16 mouse cellular contexts compared by ENCODE assay signal in genomic region chr15:78588900-78589299, GRCm38 (mm10). TPM values are rescaled to one million over a fixed set of nuclear protein-coding genes. Genes with fewer than 3 reads are reported as not detected.
DNase-seq lines count a peak whose midpoint lies in the region; ATAC-seq lines count a peak whose summit lies in the region.
"Had no signal": no experiment of that assay in that cellular context is flagged by ENCODE, and none has a peak within 500 bp of the region (broad histone marks: within the 10 kb centered on the region; RNA-seq: fewer than 3 reads in every experiment).

No protein-coding gene starts in this region.

- 69% methylated on average over 4 of the region's 4 CpGs for WGBS in kidney, embryonic 14.5 days
- WGBS in hindbrain, embryonic 11.5 days: 90% methylated on average over 4 of the region's 4 CpGs
- 86% methylated on average over 4 of the region's 4 CpGs for WGBS in hindbrain, embryonic 13.5 days

- H3K4me2 ChIP-seq in kidney, embryonic 14.5 days (replicated peaks; ENCODE audit: low read depth, low read length): no peak overlapping the region
- H3K4me2 ChIP-seq in hindbrain, embryonic 11.5 days (replicated peaks; ENCODE audit: low read depth, low read length): no peak overlapping the region
- no peak overlapping the region for H3K4me2 ChIP-seq in hindbrain, embryonic 13.5 days
- H3K4me2 ChIP-seq: hindbrain, embryonic 12.5 days; kidney, embryonic 15.5 days; midbrain, embryonic 13.5 days had no signal

- H3K9ac ChIP-seq in kidney, embryonic 14.5 days (ENCODE audit: low read depth, low read length): no peak overlapping the region
- H3K9ac ChIP-seq in hindbrain, embryonic 11.5 days (ENCODE audit: low read depth, low read length): no peak overlapping the region
- no peak overlapping the region for H3K9ac ChIP-seq in hindbrain, embryonic 13.5 days
- H3K9ac ChIP-seq: forebrain, postnatal 0 days; hindbrain, embryonic 12.5 days; kidney, embryonic 15.5 days; midbrain, embryonic 13.5 days had no signal

- 0 out of 2 replicates have a peak, but pooled peaks cover 3% of the 10 kb centered on the region for H3K4me1 ChIP-seq in kidney, embryonic 14.5 days (ENCODE audit: control insufficient read depth, insufficient read depth, low read length)
- H3K4me1 ChIP-seq in hindbrain, embryonic 11.5 days (replicated peaks; ENCODE audit: control insufficient read depth, insufficient read depth, low read length): no peaks in the 10 kb centered on the region
- H3K4me1 ChIP-seq in hindbrain, embryonic 13.5 days (replicated peaks): peaks cover 5% of the 10 kb centered on the region
- H3K4me1 ChIP-seq: midbrain, embryonic 13.5 days had no signal

- H3K27ac ChIP-seq in kidney, embryonic 14.5 days (ENCODE audit: low read depth, low read length): no peak overlapping the region
- no peak overlapping the region for H3K27ac ChIP-seq in hindbrain, embryonic 11.5 days (ENCODE audit: low read depth, low read length)
- no peak overlapping the region for H3K27ac ChIP-seq in hindbrain, embryonic 13.5 days
- H3K27ac ChIP-seq: hindbrain, embryonic 12.5 days; kidney, embryonic 15.5 days; midbrain, embryonic 13.5 days had no signal

- peak; percentile 27 for DNase-seq in kidney, adult 9 months
- DNase-seq in B cell, adult 2 months: peak; percentile 77 to 81
- DNase-seq in induced T-regulatory cell, adult 2 months (ENCODE audit: low read depth): peak; percentile 75
- DNase-seq in hindbrain, embryonic 11.5 days (ENCODE audit: low spot score): no peak
- DNase-seq: cerebellum, postnatal 36 days; forebrain, postnatal 0 days; right cerebral cortex, postnatal 25 days had no signal

- ATAC-seq in kidney, embryonic 14.5 days (ENCODE audit: low FRiP score, low TSS enrichment): no peak
- ATAC-seq in monocyte, adult 5-6 weeks (replicated peaks; ENCODE audit: insufficient number of reproducible peaks, low FRiP score, low TSS enrichment, poor library complexity, severe bottlenecking): peak; percentile 86
- no peak for ATAC-seq in cerebellum, adult (ENCODE audit: insufficient number of reproducible peaks, low FRiP score, low TSS enrichment)
- ATAC-seq in hindbrain, embryonic 11.5 days (ENCODE audit: low FRiP score): no peak
- ATAC-seq in hindbrain, embryonic 13.5 days (ENCODE audit: low FRiP score): no peak
- ATAC-seq: forebrain, postnatal 0 days; midbrain, embryonic 13.5 days had no signal

- no peaks in the 10 kb centered on the region for H3K36me3 ChIP-seq in kidney, embryonic 14.5 days (ENCODE audit: control insufficient read depth, insufficient read depth, low read length)
- H3K36me3 ChIP-seq in hindbrain, embryonic 11.5 days (ENCODE audit: control insufficient read depth, insufficient read depth, low read length): no peaks in the 10 kb centered on the region
- H3K36me3 ChIP-seq in hindbrain, embryonic 13.5 days: no peaks in the 10 kb centered on the region
- H3K36me3 ChIP-seq: hindbrain, embryonic 12.5 days; kidney, embryonic 15.5 days; midbrain, embryonic 13.5 days had no signal

- no peaks in the 10 kb centered on the region for H3K27me3 ChIP-seq in kidney, embryonic 14.5 days (ENCODE audit: control insufficient read depth, insufficient read depth, low read length)
- no peaks in the 10 kb centered on the region for H3K27me3 ChIP-seq in hindbrain, embryonic 11.5 days (ENCODE audit: control insufficient read depth, insufficient read depth, low read length)
- H3K27me3 ChIP-seq in hindbrain, embryonic 13.5 days: 0 out of 2 replicates have a peak, but pooled peaks cover 5% of the 10 kb centered on the region
- H3K27me3 ChIP-seq: hindbrain, embryonic 12.5 days; kidney, embryonic 15.5 days; midbrain, embryonic 13.5 days had no signal

- no peaks in the 10 kb centered on the region for H3K9me3 ChIP-seq in kidney, embryonic 14.5 days (ENCODE audit: control insufficient read depth, low read length)
- no peaks in the 10 kb centered on the region for H3K9me3 ChIP-seq in hindbrain, embryonic 11.5 days (ENCODE audit: control insufficient read depth, low read length)
- H3K9me3 ChIP-seq in hindbrain, embryonic 13.5 days: no peaks in the 10 kb centered on the region; the same call in 1 of the 2 replicates

- H3K4me3 ChIP-seq in kidney, embryonic 14.5 days (ENCODE audit: low read length): no peak overlapping the region
- no peak overlapping the region for H3K4me3 ChIP-seq in hindbrain, embryonic 11.5 days (ENCODE audit: low read depth, low read length)
- H3K4me3 ChIP-seq in hindbrain, embryonic 13.5 days: no peak overlapping the region
- H3K4me3 ChIP-seq: hindbrain, embryonic 12.5 days; kidney, embryonic 15.5 days; midbrain, embryonic 13.5 days had no signal

RNA-seq across cellular contexts. Expression of gene Cyth4, which starts 7.9 kb away (rescaled TPM):
- 2.6 and 3.5 TPM in 2 replicates for polyA plus RNA-seq in kidney, embryonic 14.5 days (2014; fragmentation: Nextera tagmentation; extraction: Ambion mirVana)
- total RNA-seq in monocyte, adult 5-6 weeks (2017): 298 to 420 TPM (median 312 TPM) in 3 replicates
- 2.1 and 4.4 TPM in 2 replicates for polyA plus RNA-seq in hindbrain, embryonic 11.5 days (2014; fragmentation: Nextera tagmentation; extraction: Ambion mirVana)
- polyA plus RNA-seq in hindbrain, embryonic 13.5 days (2015; fragmentation: Nextera tagmentation; extraction: Ambion mirVana): 6.8 and 7.7 TPM in 2 replicates

RNA-seq across cellular contexts. Expression of gene Rac2, which starts 16.3 kb away (rescaled TPM):
- 6.1 and 7.6 TPM in 2 replicates for polyA plus RNA-seq in kidney, embryonic 14.5 days (2014; fragmentation: Nextera tagmentation; extraction: Ambion mirVana)
- 125 to 216 TPM (median 199 TPM) in 3 replicates for total RNA-seq in monocyte, adult 5-6 weeks (2017)
- polyA plus RNA-seq in hindbrain, embryonic 11.5 days (2014; fragmentation: Nextera tagmentation; extraction: Ambion mirVana): 6.4 and 7.6 TPM in 2 replicates
- 6.3 and 8.8 TPM in 2 replicates for polyA plus RNA-seq in hindbrain, embryonic 13.5 days (2015; fragmentation: Nextera tagmentation; extraction: Ambion mirVana)

RNA-seq across cellular contexts. Expression of gene Sstr3, which starts 44.4 kb away (rescaled TPM):
- polyA plus RNA-seq in kidney, embryonic 14.5 days (2014; fragmentation: Nextera tagmentation; extraction: Ambion mirVana): 0.21 and 0.23 TPM in 2 replicates
- total RNA-seq in monocyte, adult 5-6 weeks (2017): 0.10 to 0.29 TPM in 2 of 3 replicates, not detected in the other
- polyA plus RNA-seq in hindbrain, embryonic 11.5 days (2014; fragmentation: Nextera tagmentation; extraction: Ambion mirVana): 0.10 and 0.22 TPM in 2 replicates
- polyA plus RNA-seq in hindbrain, embryonic 13.5 days (2015; fragmentation: Nextera tagmentation; extraction: Ambion mirVana): 0.42 and 0.48 TPM in 2 replicates
- total RNA-seq: heart, adult 18-20 months had no signal
- polyA plus RNA-seq: limb, embryonic 11.5 days had no signal

RNA-seq across cellular contexts. Expression of gene C1qtnf6, which starts 57.7 kb away (rescaled TPM):
- polyA plus RNA-seq in kidney, embryonic 14.5 days (2014; fragmentation: Nextera tagmentation; extraction: Ambion mirVana): 26.0 and 31.9 TPM in 2 replicates
- total RNA-seq in monocyte, adult 5-6 weeks (2017): 0.67 to 0.87 TPM in 2 of 3 replicates, not detected in the other
- 11.8 and 12.4 TPM in 2 replicates for polyA plus RNA-seq in hindbrain, embryonic 11.5 days (2014; fragmentation: Nextera tagmentation; extraction: Ambion mirVana)
- polyA plus RNA-seq in hindbrain, embryonic 13.5 days (2015; fragmentation: Nextera tagmentation; extraction: Ambion mirVana): 8.0 and 8.2 TPM in 2 replicates
